Mouse (Mus musculus): ENCODE results near the gene Arhgap22.

Gene Arhgap22

DNA sequence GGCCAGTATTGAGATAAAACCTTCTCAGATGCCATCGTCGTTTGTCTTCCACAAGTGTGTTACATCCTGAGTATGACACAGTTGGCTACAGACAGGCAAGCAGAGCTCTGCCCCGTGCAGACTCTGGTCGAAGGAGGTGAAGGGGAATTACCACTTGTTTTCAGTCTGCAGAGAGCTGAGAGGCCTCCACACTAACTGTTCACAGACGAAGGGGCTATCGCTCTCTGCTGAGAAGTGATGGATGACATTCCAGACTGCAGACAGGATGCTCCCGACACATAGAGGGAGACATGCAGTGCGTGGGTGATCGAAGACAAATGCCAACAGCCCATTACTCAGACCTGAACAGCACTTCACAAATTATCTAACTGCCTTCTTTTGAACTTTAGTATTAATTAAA, 76.2 kb downstream of the Arhgap22 start:
- no peak for DNase-seq

GRCm38 (mm10) chr14:33294488-33294887, 80.7 kb downstream of the Arhgap22 start:
- DNase-seq: no peak

- DNase-seq: no peak
These were observed 83.0 kb downstream of the Arhgap22 start for GRCm38 (mm10) chr14:33296698-33297341.

- no peak for DNase-seq
These were observed 86.8 kb downstream of the Arhgap22 start for GRCm38 (mm10) chr14:33300591-33300990.

DNA sequence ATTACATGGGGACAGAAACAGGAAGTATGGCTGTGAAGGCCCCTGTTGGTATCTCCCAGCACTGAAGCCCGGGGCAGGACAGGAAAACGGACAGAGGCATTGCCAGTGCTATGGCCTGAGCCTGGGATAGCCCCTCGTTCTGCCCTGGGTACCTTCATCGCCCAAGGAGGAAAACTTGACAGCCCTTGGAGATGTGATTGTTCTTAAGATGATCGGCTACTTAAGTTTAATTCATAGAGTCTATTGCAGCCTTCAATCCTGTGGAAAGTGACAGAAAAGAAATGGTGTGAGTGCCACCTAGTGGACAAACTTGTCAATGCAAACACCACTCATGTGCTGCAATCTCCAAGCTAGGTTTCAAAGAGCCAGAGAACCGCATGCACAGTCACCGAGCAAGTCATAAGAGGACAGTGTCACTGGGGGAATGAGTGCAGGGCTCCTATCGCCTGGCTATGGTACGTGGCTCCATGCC, 89.6 kb downstream of the Arhgap22 start:
- peak in 1 of 2 experiments; percentile 70 for DNase-seq

DNA sequence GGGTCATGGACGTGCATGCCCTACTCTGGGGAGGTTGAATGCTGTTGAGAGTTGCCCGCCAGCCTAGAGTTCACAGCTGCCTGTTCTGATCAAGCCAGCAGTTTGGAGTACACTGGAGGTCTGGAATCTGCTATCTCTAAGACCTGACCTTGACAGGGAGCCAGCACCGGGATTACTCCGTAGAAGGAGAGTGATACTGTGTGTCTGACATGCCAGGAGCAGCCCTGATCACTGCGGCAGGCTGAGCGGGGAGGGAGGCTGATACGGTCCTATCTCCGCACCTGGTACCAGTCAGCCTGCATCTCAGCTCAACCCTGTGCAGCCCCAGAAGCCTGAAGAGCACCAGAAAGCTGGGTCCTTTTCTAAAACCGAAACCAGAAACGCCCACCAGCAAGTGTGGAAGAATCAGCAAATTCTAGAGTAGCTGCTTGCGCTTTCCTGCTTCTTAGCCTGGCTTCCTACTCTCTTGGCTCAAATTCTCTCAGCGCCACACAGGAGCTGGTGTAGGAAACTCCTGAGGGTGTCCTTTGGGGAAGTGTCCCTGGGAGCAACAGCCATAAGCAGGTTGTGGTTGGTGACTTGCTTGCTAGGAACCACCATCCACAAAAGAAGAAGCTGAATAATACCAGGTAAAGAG, 91.9 kb downstream of the Arhgap22 start:
- DNase-seq: no peak

DNA sequence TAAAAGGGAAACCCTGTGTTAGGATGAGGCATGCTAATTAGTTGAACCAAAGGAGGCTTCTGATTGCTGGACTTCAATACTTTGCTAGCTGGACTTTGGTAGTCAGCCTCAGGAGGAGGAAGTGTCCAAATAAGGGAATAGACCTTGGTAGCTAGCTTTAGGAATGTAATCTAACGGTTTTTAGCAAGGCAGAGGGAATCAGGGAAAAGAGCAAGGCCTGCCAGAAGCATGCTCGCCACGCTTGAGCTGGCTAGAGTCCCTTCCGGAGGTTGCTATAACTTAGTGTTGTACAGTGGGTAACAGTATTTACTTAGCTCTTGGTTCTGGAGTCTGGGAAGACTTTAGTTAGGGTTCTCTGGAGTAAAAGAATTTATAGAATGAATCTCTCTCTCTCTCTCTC, 96.9 kb downstream of the Arhgap22 start:
- no peak for DNase-seq

GRCm38 (mm10) chr14:33312309-33312708, 98.5 kb downstream of the Arhgap22 start:
- DNase-seq: no peak

DNA sequence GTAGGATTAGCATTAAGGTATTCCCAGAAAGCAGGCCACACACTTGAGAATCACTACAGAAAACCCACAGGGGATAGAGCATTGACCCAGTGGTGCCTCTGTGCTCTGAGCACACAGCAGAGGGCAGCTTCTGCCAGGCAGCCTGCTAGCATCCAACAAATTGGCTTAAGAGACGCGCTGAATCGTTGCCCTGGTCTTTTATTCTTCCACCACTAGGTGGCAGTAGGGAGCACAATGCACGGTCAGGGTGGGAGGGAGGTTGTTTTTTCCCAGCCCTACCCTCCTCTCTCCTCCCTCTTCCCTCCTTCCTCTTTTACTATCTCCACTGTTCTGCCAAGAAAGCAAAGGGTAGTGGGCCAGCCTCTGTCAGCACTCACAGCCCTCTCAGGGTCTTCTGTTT, 99.8 kb downstream of the Arhgap22 start:
- DNase-seq: peak in 1 of 2 experiments; percentile 38

DNA sequence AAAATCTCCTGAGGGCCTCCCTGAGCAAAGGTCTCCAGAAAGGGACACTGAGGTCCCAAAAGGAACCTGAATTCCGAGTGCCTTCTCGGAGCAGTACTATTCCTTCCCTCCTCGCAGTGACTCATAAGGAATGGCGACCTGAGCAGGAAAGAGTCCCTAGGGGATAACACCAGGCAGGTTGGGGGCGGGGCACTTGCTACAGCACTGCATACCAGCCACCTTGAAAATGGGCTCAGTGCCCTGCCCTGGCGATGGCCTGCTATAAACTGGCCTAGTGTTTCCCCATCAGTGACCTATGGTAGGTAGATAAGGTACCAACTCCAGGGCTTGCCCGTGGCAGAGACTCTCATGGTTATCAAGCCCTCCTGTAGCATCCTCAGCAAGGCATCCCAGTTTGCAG, 100.3 kb downstream of the Arhgap22 start:
- DNase-seq: no peak

DNA sequence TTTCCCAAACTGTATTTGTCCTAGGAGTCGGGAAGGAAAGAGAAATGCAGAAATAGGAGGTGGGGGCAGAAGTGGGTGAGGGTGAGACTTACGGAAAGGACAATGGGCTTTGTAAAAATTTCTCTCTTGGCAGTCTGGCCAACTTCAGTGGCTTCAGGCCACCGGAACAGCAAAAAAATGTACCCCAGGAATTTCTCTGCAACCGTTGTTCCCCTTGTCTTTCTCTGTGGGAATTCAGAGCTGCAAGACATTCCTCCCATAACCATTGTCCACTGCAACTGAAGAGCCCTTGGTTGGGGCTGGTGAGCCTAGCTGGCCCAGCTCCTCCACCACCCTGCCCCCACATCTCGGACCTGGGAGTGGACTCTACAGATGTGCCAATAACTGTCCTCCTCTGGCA, 101.3 kb downstream of the Arhgap22 start:
- no peak for DNase-seq

DNA sequence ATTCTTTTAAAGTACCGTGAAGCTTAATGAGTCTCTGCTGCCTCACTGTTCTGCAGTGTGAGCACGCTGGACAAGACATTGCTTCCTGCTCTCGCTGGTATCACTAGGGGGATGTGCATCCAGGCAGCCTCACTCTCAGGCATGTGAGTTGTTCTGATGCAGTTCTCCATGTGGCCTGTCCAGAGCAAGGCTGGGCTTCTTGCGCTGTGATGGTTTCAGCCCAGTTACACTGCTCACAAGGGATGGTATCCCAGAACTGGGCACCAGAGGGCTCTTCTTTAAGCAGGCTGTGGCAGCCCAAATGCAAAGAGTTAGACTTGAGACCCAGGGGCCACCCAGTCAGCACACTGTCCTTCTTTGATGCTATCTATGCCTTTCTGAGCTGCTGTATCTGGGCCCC, 101.9 kb downstream of the Arhgap22 start:
- DNase-seq: no peak

- no peak for DNase-seq
These were observed 104.1 kb downstream of the Arhgap22 start for GRCm38 (mm10) chr14:33317946-33318345.

- DNase-seq: peak; percentile 35 to 74
These were observed 106.0 kb downstream of the Arhgap22 start for GRCm38 (mm10) chr14:33319541-33320521.

DNA sequence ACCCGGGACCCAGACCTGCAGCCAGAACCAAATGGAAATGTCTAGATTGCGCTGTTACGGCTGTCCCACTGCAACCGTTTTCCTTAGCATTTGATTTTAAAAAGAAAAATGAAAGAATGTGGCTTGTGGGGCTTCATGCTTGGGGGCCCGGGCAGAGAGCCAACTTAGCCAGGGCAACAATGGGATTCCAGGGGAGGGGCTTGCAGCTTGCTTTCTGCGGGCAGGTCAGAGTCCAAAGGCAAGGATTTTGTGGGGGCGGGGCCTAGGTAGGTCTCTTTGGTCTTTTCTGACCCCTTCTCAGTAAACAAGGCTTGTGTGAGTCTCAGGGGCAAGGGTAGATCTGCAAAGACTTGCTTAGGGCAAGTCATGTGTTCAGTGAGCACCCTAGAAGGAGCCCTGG, 107.0 kb downstream of the Arhgap22 start:
- DNase-seq: no peak

DNA sequence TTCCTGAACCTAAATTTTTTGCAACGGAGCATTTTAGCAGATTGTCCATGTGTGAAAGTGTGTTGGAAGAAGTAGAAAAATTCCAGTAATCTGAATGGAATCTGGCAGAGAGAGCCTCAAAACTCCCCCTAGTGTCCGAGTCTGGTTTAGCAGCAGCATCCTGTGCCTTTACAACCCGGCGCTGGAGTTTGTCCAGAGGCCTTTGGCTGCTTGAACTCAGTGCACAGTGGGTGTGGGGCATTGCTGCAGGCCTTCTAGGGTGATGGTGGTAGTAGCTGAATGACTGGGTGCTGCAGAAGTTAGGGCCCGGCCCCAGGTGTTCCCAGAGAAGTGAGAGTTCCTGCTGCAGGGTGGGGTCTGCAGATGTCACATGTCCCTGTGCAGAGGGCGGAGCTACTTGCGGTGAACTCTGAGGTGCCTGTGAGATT, 108.8 kb downstream of the Arhgap22 start:
- peak in 1 of 2 experiments; percentile 62 for DNase-seq

GRCm38 (mm10) chr14:33324556-33324955, 110.7 kb downstream of the Arhgap22 start:
- DNase-seq: no peak

DNA sequence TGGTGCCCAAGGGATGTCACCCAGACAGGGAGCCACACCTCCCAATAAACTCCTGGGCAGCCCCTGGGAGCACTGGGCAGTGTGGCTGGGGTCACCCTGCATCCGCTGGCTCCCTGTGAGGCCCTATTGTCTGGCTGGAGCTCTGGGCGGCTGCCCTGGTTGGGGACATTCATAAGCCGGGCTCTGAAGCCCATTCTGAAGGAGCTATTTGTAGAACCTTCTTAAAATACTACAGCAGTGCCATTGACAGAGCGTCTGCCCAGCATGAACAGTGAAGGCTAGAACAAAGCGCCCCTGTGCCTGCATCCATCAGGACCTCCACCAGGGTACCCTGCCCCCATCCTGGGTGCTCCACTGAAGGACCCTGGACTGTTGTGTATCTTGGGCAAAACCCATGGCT, 114.5 kb downstream of the Arhgap22 start:
- no peak for DNase-seq

DNA sequence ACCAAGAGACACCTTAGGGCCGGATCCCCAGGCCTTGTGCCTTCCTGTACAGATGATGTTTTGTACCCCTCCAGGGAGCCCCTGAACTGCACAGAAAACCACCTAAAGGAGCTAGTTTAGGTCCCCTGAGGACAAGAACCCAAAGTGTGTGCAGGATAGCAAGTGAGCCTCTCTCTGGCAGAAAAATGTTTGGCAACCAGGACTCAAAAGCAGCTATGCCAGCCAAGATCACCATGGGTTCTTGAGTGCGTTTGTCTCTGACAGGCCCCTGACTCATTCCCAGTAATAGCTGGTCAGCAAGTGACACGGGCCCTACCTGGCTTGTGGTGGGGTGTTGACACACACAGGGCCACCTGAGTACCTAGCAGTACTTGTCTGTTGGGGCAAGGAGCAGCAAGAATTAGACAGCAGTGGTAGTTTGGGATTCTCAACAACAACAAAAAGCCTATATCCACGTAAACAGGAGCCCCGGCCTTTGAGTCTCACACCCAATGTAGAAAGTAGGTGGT, 115.5 kb downstream of the Arhgap22 start:
- no peak for DNase-seq

DNA sequence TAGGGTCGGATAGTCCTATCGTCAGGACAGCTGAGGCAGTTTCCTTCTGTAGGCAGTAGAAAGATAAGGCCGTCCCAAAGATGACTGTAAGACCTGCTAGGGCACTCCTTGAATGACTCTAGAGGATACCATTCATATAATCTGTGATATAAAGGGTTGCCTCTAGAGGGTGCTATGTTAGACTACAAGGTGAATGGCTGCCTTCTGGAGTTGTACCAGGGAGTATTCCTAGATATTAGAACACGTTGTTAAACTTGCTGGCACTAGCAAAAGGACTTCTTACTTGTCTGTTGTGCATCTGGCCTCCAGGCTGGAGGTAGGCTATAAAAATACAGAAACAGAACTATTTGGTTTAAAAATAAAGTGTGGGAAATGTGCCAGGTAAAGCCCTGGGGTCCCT, 117.2 kb downstream of the Arhgap22 start:
- DNase-seq: no peak

- no peak for DNase-seq
These were observed 117.8 kb downstream of the Arhgap22 start for GRCm38 (mm10) chr14:33331627-33332026.

DNA sequence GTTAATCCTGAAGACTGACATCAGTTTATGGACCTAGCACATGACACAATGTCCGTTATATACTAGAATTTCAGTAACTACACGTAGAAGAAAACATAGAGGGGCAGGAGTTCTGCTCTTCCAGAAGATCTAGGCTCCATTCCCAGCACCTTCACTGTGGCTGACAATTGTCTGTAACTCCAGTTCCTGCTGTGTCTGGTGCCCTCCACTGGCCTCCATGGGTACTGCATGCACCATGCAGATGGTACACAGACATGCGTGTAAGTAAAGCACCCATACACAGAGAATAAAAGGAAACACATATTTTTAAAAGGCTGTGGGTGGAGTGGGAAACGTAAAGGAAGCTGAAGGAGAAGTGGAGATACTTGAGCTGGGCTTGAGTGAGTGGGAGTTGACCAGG, 120.0 kb downstream of the Arhgap22 start:
- DNase-seq: peak in 1 of 2 experiments; percentile 26

GRCm38 (mm10) chr14:33334402-33334801, 120.6 kb downstream of the Arhgap22 start:
- no peak for DNase-seq

All from spleen, adult 18-20 months (tissue).